Mouse (Mus musculus): ENCODE results near the gene Vps11.
"Not testable (repeated sequence)": the region's sequence is repeated elsewhere in the genome, so short reads cannot be mapped to it uniquely, and the experiment has no call there.

The Vps11 gene

GRCm38 (mm10) chr9:44378153-44378730, 16.8 kb upstream of the Vps11 start:
- in situ Hi-C loops (cut with MboI; ENCODE audit: low pct_unique_long_range_greater_than_20kb in 1 of 2, low sequenced_read_pairs in 2 of 2, unreplicated experiment in 1 of 2), result no loop called here

DNA sequence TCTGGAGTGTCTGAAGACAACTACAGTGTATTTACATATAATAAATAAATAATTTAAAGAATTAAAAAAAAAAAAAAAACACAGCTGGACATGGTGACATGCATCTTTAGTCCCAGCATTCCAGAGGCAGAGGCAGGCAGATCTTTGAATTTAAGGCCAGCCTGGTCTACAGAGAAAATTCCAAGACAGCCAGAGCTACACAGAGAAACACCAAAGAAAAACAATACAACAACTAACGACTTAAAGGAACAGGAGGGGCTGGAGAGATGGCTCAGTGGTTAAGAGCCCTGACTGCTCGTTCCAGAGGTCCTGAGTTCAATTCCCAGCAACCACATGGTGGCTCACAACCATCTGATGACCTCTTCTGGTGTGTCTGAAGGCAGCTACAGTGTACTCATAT, 15.9 kb upstream of the Vps11 start:
- in situ Hi-C loops (cut with MboI; ENCODE audit: low pct_unique_long_range_greater_than_20kb in 1 of 2, low sequenced_read_pairs in 2 of 2, unreplicated experiment in 1 of 2), result not testable (repeated sequence)

- in situ Hi-C loops (cut with MboI; ENCODE audit: low pct_unique_long_range_greater_than_20kb in 1 of 2, low sequenced_read_pairs in 2 of 2, unreplicated experiment in 1 of 2), result no loop called here
Observed at GRCm38 (mm10) chr9:44376141-44376540, 14.7 kb upstream of the Vps11 start.

DNA sequence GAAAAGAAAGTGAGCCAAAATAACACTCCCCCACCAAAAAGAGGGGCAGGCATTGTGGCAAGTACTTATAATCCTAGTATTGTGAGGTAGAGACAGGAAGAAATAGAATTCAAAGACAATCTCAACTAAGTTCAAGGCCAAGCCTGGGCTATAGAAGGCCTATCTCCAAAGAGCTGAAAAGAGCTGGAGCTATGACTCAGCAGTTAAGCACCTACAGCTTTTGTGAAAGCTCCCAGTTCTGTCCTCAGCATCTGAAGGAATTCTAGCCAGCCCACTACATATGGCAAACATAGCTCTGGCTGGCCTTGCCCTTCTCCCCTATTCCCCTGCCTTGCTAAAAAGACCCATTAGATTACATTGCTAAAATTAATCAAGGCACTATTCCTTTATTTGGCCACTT, 11.9 kb upstream of the Vps11 start:
- in situ Hi-C loops (cut with MboI; ENCODE audit: low pct_unique_long_range_greater_than_20kb in 1 of 2, low sequenced_read_pairs in 2 of 2, unreplicated experiment in 1 of 2), result no loop called here

- in situ Hi-C loops (cut with MboI; ENCODE audit: low pct_unique_long_range_greater_than_20kb in 1 of 2, low sequenced_read_pairs in 2 of 2, unreplicated experiment in 1 of 2), result no loop called here
Observed at GRCm38 (mm10) chr9:44364480-44364879, 3.0 kb upstream of the Vps11 start.

- in situ Hi-C loops (cut with MboI; ENCODE audit: low pct_unique_long_range_greater_than_20kb in 1 of 2, low sequenced_read_pairs in 2 of 2, unreplicated experiment in 1 of 2), result not testable (repeated sequence)
Observed at GRCm38 (mm10) chr9:44361931-44362330, 461 bp upstream of the Vps11 start.

GRCm38 (mm10) chr9:44357207-44357606, 4.3 kb downstream of the Vps11 start:
- in situ Hi-C loops (cut with MboI; ENCODE audit: low pct_unique_long_range_greater_than_20kb in 1 of 2, low sequenced_read_pairs in 2 of 2, unreplicated experiment in 1 of 2), result no loop called here

GRCm38 (mm10) chr9:44353142-44353541, 8.3 kb downstream of the Vps11 start:
- in situ Hi-C loops (cut with MboI; ENCODE audit: low pct_unique_long_range_greater_than_20kb in 1 of 2, low sequenced_read_pairs in 2 of 2, unreplicated experiment in 1 of 2), result no loop called here

- in situ Hi-C loops (cut with MboI; ENCODE audit: low pct_unique_long_range_greater_than_20kb in 1 of 2, low sequenced_read_pairs in 2 of 2, unreplicated experiment in 1 of 2), result no loop called here
Observed at GRCm38 (mm10) chr9:44352337-44352736, 9.1 kb downstream of the Vps11 start.

- in situ Hi-C loops (cut with MboI; ENCODE audit: low pct_unique_long_range_greater_than_20kb in 1 of 2, low sequenced_read_pairs in 2 of 2, unreplicated experiment in 1 of 2), result no loop called here
Observed at GRCm38 (mm10) chr9:44351396-44351795, 10.1 kb downstream of the Vps11 start.

DNA sequence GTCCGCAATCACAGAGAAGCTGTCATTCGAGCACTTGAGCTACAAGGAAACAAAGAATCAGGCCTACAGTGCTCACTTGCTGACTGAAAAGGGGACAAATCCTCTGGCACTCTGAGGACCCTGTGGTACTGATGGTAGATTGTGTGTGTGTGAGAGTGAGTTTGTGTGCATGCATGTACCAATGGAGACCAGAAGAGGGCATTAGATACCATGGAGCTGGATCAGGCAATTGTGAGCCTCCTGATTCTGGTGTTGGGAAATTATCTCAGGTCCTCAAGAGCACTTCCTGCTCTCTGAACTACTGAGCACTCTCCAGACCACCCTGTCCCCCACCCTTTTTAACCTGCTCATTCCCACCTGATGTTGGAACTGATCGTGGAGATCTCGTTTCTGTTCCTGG, 12.9 kb downstream of the Vps11 start:
- in situ Hi-C loops (cut with MboI; ENCODE audit: low pct_unique_long_range_greater_than_20kb in 1 of 2, low sequenced_read_pairs in 2 of 2, unreplicated experiment in 1 of 2), result no loop called here

DNA sequence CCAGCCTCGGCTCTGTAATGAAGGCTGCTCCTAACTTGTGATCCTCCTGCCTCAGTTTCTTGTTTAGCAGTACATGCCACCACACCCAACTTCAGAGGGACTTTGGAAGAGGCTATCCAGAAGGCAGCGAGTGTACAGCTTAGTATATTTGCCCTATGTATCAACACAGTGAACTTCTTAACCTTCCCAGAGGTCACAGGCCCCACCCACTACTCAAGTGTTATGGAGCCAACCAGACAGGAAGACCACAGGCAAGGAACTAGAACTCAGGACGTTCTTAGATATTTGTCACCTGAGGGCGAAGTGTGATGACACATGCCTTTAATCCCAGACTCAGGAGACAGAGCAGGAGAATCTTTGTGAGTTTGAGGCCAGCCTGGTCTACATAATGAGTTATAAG, 13.8 kb downstream of the Vps11 start:
- in situ Hi-C loops (cut with MboI; ENCODE audit: low pct_unique_long_range_greater_than_20kb in 1 of 2, low sequenced_read_pairs in 2 of 2, unreplicated experiment in 1 of 2), result no loop called here

- in situ Hi-C loops (cut with MboI; ENCODE audit: low pct_unique_long_range_greater_than_20kb in 1 of 2, low sequenced_read_pairs in 2 of 2, unreplicated experiment in 1 of 2), result no loop called here
Observed at GRCm38 (mm10) chr9:44347166-44347565, 14.3 kb downstream of the Vps11 start.

GRCm38 (mm10) chr9:44345570-44346433, 15.7 kb downstream of the Vps11 start:
- in situ Hi-C loops (cut with MboI; ENCODE audit: low pct_unique_long_range_greater_than_20kb in 1 of 2, low sequenced_read_pairs in 2 of 2, unreplicated experiment in 1 of 2), result no loop called here

DNA sequence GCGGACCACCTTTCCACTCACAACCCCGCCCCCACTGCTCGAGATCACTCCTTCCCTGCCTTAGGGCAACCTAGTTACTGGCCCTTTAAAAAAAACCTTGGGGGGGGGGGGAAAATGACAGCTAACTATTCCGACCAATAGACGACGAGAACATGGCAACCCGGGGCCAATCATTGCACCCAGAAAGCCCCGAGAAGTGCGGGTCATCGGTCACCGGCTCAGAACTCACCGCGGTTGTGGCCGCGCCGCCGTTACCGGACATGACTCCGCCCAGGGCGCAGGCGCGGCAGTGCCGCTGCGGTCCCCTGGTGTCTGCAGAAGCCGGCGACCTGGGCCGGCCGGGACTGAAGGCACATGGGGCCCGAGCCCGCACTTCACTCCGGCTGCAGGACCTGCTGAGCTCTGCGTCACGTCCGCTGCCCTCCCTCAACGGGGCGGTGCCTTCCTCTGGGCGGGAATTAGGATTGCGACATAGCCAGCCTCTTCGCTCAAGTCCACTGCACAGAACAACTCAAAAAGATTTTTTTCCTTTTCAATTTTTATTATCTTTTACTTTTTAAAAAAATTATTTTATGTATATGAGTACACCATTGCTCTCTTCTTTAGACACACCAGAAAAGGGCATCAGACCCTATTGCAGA, 17.6 kb downstream of the Vps11 start, which contains the start of gene Hmbs:
Gene Hmbs (minus strand): TSS at position 448 of the 641 bp plus-strand sequence.
- in situ Hi-C loops (cut with MboI; ENCODE audit: low pct_unique_long_range_greater_than_20kb in 1 of 2, low sequenced_read_pairs in 2 of 2, unreplicated experiment in 1 of 2), result no loop called here

DNA sequence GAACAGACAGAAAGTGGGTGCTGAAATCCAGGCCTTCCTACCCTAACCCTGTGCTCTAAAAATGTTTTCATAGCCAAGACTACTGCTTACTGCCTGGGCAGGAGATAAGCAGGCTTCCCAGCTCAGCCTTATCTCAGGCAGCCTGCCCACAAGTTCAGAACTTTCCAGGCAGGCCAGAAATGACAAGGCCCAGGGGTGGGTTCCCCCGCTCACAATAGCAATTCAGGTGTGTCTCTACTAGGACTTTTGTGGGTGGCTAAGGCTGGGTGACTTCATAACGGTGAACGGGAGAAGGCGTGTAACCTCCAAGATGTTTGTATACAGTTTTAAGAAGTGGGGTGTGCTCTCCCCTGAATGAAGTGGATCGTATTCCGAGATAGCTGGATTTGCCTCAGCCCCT, 18.2 kb downstream of the Vps11 start:
- in situ Hi-C loops (cut with MboI; ENCODE audit: low pct_unique_long_range_greater_than_20kb in 1 of 2, low sequenced_read_pairs in 2 of 2, unreplicated experiment in 1 of 2), result no loop called here

DNA sequence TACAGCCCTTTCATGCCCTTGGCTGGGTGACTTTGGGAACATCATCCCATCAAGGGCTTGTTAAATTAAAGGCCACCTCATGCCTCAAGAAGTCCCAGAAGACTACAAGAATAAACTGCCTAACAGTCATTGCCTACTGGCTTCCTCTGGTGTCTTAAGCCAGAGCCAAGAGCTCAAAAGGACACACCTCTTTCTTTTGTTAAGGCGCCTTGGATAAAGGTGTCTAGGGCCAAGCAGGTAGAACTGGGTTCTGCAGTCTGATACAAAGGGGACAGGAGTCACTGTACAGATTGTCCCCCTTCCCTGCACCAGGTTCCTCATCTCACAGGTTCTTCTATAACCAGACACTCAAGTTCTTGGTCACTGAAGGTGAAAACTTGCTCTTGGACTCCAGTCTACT, 18.9 kb downstream of the Vps11 start:
- in situ Hi-C loops (cut with MboI; ENCODE audit: low pct_unique_long_range_greater_than_20kb in 1 of 2, low sequenced_read_pairs in 2 of 2, unreplicated experiment in 1 of 2), result no loop called here

GRCm38 (mm10) chr9:44342173-44342572, 19.3 kb downstream of the Vps11 start:
- in situ Hi-C loops (cut with MboI; ENCODE audit: low pct_unique_long_range_greater_than_20kb in 1 of 2, low sequenced_read_pairs in 2 of 2, unreplicated experiment in 1 of 2), result no loop called here

DNA sequence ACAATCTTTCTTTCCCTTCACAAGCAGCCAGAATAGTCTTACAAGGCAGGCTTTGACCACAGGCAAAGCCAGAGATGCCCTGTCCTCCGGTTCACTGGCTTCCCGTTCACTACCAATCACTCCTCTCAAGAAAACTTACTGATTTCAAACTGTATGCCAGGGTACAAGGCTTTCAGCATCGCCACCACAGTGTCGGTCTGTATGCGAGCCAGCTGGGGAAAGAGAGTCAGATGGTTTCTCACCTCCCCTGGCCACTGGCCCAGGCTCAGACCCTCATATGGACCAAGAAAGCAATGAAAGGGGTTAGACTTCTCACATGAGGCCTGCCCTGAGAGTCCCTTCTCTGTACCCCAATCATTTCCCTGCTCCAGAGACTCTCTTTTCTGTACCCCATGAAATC, 20.0 kb downstream of the Vps11 start:
- in situ Hi-C loops (cut with MboI; ENCODE audit: low pct_unique_long_range_greater_than_20kb in 1 of 2, low sequenced_read_pairs in 2 of 2, unreplicated experiment in 1 of 2), result no loop called here

- in situ Hi-C loops (cut with MboI; ENCODE audit: low pct_unique_long_range_greater_than_20kb in 1 of 2, low sequenced_read_pairs in 2 of 2, unreplicated experiment in 1 of 2), result no loop called here
Observed at GRCm38 (mm10) chr9:44338574-44338973, 22.9 kb downstream of the Vps11 start.
